Mouse (Mus musculus) layer of hippocampus, adult 18-20 months (tissue): ENCODE measurements at regions not wholly inside any gene's neighbourhood (a gene's known extent, or its start where the extent isn't known, plus 50 kb on each side); places are given as distances from the start of the nearest gene placed in this dataset.

ENCODE experiments used
- DNase-seq, 2 experiments: peaks; one replicate each; pipeline ENCODE4 v3.0.0; 2022; ENCODE audit warnings: low spot score in 2 of 2

DNA sequence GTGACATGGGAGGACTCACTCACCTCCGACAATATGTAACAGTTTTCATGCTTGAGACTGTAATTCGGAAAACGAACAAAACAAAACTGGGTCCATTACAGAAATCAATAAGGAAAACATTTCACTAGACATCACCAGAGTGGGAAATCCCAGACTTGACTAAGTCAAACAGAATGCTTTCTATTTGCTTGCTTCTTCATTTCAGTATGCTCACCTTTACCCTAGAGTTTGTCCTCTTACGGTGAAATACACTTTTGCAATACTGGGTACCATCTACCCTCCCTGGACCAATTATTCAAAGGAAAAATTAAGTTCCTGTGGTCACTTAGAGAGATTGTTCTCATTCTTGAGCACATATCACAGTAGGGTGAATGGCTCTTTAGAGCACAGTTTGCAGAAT is 613.4 kb upstream of the 4930412O13Rik start:
- no peak for DNase-seq

DNA sequence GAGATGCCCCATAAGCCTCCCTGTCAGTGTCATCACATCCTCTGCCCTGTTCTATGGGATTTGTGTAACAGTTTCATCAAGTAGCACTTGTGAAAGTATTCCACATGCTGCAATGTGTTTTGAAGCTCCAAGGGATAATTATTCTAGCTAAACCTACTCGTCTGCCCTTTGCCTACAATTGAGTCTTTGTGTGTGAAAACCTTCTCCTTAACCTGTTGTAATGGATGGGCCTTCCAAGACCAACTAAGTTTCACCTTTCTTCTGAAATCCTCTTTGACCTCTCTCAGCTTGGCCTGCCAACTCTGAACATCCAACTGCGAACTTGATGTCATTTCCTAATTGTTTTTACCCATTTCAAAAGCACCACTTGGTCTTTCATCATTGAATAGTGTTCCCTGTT is 597.6 kb upstream of the 4930412O13Rik start:
- no peak for DNase-seq

DNA sequence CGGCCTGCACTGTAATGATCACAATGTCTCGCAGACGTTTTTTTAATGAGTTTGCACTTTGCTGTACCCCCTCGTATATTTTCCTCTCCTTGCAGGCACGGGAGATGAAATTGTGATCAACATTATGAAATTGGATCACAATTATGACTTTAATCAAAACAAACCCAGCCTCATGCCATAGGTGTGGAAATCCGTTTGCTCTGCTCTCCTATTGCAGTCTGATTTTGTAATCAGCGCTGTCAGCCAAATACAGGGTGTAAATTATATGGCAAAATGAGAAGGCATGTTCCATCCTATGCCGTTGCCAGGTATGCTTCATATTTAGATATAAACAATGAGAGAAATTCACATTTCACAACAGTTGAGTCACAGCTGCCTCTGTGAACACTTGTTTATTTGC is 595.3 kb upstream of the 4930412O13Rik start:
- no peak for DNase-seq

DNA sequence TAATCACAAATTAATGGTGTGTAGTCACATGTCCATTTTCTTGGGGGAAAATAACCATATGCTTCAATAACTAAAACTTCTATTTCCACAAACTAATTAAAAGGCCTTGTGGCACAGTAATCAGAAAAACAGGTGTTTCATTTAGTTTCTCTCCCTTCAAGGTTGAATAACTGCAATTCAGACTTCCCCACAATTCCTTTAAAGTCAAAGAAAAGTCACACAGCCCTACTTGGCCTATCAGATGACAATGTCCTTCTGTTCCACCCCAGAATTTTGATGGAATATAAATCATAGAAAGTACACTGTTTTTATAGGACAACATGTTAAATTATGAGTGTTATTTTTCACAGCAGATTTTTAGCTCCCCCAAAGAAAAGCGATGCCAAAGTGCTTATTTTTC is 594.0 kb upstream of the 4930412O13Rik start:
- DNase-seq = no peak

DNA sequence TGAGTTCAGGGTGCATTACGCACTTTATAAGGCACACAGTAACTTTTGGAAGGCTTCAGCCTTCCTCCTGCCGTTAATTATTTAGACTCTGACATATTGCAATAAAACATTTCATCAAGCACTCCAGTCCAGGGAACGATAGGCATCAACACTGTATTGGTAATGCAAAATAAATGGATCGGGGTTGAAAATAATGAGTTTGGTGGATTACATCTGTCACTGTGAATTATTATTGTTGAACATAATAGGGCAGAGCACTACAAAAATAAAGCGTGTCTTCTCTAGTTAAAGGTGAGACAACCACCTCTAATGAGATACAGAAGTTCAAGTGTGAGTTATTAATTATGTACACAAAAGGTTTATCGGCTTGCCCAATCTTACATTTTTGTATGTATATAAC is 593.4 kb upstream of the 4930412O13Rik start:
- DNase-seq = no peak

DNA sequence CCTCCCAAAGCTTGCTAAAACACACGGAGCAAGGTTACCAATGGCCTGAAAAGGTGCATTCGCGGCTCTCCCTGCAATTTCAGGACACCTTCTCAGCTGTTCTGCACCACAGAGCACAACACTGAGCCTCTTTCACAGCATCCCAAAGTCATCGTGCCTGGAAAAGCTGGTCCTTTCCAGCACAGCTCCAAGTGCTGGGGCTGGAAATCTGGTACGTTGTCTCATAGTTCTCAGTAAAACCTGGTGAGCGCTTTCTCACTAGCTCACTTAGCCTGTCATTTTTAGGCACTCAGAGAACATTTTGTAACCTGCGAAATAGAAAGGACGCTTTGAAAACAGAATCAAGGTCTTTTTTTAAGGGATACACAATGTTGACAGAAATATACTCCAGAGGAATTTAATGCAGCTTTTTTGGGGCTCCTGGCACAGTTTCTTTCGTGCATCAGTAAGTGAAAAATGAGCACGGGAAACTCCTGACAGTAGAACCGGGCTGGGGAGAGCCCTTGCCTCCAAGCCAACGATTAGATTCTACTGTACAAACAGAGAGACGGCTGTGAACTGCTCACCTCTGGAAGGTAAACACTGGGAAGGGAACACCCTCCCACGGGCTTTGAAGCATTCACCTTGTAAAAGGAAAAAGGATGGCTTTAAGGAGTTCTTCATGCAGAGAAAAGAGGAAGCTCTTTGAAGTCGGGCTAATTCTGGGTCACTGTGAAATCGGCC is 549.3 kb upstream of the 4930412O13Rik start:
- peak in 1 of 2 experiments; percentile 41 for DNase-seq

DNA sequence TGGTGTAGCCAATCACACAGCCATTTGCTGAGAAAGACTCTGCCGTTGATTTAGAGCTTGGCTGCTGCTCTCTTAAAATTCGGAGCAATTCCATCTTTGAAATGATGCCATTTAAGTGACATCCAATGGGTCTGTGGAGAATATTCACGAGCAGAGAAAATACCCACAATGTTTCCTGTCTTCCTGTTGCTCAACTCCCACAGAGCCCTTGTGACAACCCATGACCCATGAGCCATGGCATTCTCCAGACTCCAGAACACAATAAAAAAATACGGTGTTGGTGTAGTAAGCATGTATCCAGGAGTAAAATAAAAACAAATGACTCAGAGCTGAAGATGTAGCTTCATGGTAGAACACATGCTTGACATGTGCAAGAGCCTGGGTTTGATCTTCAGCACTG is 532.1 kb upstream of the 4930412O13Rik start:
- no peak for DNase-seq

DNA sequence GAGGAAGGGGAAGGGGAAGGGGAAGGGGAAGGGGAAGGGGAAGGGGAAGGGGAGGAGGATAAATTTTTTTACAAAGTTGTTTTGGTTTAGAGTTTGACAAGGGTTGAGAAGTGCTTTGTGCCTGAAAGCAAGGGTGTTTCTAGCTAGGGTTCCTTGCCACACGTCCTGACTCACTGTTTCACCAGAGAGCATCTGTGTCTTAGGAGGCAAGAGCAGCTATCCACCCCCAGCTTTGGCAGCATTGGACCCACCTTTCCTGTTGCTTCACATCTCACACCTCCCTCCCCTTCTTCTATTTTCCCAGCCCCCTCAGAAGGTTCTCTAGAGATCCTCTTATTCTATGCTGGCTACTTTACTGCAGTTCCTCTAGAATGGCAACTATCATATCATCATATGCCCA is 531.1 kb upstream of the 4930412O13Rik start:
- DNase-seq = no peak

DNA sequence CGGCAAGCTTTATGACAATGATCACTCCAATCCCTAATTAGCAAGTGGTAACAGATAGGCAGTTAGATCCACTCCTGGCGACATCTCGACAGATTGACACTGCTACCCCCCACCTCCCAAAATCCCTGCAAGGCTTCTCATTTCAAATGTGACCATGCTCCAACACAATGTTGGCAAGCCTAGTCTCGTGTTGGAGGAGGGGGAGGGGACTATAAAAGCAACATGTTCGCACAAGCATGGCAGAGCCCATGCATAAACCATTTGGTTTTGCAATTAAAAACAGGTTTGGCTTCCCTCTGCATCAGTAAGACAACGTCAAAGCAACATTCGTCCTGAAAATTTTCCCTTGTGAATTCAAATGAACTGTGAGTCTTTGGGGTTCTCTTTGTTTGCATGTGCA is 528.9 kb upstream of the 4930412O13Rik start:
- no peak for DNase-seq

DNA sequence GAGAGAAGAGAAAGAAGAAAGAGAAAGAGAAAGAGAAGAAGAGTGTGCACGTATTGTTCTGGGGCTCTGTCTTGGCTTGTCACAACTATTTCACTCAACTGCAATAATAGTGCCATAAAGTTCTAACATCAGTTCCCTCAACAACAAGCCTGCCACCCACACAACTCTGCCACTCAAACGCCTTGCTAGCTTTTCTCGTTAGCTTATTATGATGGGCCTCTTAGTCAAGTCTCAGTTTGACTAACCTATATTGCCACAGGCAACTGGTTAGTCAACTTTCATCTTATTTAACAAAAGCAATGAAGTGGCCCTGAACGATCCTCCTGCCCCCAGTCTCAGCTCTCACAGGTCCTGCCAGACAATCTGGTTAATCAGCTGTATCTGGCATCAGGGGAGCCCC is 521.0 kb upstream of the 4930412O13Rik start:
- peak in 1 of 2 experiments; percentile 12 for DNase-seq

DNA sequence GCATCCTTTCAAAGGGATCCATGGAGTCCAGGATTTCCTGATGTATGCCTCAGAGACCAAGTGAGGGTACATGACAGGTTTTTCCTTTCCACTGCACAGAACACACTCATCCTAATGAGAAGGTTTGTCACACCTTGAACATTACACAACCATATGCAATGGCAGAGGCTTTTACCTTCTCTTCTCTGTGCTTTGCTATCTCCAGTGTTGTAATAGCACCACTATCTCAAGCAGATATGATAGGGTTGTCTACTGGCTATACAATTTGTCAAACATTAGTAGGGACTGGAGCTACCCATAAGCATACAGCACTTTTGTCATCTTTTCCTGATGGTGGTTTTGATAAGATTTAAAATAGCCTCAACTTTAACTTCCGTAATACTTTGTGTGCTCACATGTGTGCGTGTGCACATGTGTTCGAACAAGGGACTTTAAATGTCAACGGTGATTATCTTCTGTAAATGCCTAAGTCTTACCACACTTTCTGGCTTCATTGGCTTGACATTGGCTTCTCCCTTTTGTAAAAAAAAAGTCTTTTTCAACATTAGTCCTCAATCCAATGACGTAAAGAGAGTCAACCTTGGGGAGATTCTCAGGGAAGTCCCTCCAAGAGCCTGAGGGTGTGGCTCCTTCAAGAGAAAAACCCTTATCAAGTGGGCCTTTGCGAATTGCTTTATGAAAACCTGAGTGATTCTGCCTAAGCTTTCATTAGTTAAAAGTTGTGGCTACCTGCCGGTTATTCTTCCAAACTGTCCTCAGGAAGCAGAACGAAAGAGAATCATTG is 513.1 kb upstream of the 4930412O13Rik start:
- DNase-seq = no peak

DNA sequence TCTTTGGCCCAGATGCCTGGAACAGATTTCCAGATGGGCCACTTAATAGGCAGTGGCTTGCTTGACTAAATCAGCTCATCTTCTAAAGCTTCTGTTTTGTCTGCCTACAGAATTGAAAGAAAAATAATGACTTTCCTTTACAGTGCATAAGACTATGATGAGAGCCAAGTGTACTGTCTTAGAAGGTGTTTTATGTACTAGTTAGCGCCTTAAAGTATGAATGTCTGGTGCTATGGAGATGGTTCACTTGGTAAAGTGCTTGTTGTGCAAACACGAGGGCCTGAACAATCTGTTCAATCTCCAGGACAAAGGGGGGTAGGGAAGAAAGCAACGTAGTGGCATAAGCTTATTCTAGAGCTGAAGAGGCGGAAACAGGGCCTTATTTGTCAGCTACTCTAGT is 511.5 kb upstream of the 4930412O13Rik start:
- no peak for DNase-seq

DNA sequence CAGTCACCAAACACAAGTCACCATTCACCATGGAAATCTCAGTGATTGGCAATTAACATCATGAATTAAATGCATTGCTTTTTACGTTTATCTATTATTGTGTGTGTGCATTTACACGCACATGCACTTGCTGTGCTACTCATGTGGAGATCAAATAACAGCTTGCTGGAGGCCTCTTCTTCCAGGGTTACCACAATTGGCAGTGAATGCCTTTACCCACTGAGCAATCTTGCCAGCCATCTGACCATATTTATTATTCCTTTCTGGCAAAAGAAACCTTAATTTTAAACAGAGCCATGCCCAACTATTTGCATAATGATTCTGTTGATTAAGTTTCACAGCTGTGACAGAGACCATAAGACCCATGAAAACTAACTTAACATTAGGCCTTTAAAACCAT is 494.5 kb upstream of the 4930412O13Rik start:
- DNase-seq = no peak

DNA sequence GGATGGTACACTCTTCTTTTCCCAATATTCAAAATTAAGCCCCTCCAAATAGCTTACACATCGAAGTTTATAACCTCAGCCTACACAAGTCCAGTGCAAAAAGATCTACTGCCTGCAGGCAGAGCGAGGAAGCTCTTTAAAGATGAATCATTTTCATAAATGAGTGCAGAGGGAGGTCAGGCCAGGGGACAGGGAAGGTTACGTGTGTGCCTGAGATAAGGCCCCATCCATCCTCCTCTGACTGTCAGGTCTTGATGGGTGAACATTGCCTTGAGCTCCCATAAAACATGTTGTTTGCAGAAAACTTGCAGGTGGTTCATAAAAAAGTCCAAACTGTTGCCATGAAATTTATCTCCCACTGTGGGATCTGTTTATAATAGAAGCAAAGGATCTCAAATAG is 493.0 kb upstream of the 4930412O13Rik start:
- DNase-seq = no peak

DNA sequence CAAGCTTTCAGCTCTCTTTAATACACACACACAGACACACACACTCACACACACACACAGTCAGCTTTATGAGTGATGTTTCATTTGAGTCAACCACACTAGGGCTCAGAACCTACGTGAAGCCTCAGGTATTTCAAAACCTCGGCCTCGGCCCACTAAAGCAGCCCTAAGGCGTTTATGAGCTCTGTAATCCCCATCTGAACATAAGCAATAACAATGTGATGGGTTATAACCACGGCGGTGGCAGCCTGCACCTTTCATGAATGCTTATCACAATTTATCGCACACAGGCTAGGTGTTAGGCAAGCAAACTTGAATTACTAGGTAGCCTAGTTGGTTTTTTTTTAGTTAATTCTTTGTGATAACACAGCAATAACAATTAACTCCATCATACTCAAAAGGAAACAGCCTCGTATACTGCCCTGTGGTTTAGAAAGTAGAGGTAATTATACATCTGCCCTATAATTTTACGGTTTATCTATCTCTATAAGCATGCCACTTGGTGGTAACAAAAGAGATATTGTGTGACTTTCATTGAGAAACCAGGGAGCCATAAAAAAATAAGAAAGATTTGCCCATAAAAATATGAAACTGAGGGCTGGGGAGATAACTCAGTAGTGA is 485.6 kb upstream of the 4930412O13Rik start:
- DNase-seq = no peak

DNA sequence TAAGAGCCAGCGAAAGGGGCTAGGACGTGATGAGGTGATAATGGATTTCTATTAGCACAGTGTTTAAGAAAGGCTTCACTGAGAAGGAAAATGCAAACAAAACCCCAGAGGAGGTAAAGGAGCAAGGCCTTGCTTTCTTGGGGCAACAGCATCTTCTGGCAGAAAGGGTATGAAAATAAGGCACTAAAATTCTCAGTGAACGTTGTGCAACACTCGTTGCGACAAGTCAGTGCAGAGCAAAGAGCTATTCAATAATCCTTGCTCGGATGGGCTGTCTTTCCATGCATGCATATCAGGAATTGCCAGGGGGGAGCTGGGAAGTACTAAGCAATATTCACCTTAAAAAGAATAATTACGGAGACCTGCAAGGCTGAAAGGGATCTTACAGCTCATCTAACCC is 479.6 kb upstream of the 4930412O13Rik start:
- DNase-seq = no peak

DNA sequence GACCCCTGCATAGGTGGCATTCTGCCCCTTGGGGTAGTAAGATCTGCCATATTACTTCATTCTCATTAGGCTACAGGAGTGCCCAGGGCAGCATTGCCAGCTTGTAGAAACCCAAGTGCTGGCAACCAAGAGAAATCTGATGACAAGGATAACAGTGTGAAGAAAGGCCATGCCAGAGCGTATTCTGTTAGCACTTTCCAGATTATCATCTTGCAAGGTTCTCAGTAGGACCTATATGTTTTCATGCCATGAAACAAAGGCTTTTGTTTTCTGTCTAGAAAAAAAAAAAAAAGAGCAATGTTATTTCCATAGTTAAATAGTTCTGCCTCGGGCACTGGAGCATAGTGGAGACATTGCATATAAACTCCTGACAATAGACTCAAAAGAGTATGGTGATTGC is 478.8 kb upstream of the 4930412O13Rik start:
- DNase-seq = no peak

DNA sequence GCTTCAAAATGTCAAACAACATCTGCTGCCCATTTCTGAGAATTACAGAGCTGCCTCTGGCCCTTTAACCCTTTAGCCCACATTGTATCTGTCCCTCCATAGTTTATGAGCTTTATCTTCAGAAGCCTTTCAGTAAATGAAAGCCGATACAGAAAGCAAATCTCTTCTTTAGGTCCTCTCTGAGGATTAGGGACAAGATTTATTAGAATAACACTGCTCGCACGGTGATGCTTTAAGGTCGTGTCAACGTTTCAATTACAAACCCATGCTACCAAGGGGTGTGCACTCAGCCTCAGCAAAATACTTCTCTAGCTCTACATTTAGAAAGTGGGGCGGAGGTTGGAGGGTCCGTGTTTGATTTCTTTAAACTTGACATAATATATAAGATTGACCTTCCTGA is 472.0 kb upstream of the 4930412O13Rik start:
- no peak for DNase-seq

DNA sequence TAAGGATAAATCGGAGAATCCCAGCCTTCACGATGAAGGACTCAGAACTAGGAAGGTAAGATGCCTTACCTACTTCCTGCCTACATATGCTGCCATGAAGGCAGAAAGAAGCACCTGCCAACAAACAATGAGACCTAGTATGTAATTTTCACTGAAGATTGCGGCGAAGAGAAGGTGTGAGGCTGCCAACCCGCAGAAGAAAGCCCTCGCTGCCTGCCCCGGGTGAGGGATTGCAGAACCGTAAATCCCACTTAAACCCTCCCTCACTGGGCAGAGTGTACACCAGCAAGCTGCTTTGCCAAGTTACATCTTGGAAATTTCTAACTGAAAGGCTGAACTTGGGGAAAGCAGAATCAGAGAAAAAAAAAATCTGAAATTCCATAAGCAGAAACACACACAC is 458.4 kb upstream of the 4930412O13Rik start:
- no peak for DNase-seq

DNA sequence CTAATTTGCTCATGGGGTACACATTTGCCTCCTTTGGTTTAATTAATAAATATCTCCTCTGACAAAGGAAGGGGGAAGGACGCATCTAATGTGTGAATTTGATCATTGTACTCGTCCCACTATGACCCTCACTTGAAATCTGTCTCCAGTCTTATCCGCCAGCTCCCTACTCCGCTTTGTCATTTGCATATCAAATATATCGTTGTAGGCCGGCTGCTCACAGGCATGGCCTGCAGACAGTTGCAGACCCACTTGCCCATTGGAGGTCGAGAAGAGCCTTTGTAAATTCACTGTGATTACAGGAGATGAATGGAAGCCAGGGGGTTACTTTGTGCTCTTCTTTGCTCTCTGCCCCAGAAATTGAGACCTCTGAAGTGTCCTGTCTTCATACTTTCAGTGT is 457.5 kb upstream of the 4930412O13Rik start:
- DNase-seq = no peak

DNA sequence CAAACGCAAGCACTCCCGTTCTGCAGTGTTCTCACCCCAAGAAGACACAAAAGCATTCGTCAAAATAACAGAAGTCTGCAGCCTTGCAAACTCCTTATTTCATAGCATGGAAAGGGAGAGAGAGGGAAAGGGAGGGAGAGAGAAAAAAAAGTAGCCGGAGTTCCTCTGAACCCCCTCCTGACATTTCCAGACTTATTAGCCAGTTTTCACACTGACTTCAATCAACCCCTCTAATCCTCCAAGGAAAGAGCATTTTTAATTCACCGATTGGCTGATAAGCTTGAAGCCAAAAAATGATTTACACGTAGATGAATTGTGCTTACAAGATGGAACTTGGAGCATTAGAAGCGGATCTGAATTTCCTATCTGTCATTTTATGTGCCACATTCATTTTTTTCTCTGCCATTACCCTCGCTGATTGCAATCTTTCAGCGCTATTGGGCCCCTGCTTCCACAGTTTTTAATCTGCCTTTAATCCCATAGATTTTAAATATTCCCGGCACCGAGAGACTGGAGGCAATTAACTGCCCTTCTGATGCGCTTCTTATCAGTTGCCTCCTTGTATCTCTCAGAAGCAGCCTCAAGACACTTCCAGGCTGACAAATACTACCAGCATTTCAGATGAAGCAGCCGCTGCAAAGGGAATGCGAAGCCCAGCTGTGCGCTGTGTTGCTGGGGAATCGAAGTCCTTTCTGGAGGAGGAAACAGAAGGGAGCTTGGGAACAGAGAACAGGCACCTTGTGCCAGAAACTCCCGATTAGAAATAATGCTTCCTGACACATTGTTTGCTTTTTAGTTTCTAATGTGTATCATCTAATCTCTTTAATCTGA is 447.7 kb upstream of the 4930412O13Rik start:
- peak; percentile 28 to 36 for DNase-seq
